Comparison of ENCODE assay signal across 7 mouse cellular contexts in the genomic region with DNA sequence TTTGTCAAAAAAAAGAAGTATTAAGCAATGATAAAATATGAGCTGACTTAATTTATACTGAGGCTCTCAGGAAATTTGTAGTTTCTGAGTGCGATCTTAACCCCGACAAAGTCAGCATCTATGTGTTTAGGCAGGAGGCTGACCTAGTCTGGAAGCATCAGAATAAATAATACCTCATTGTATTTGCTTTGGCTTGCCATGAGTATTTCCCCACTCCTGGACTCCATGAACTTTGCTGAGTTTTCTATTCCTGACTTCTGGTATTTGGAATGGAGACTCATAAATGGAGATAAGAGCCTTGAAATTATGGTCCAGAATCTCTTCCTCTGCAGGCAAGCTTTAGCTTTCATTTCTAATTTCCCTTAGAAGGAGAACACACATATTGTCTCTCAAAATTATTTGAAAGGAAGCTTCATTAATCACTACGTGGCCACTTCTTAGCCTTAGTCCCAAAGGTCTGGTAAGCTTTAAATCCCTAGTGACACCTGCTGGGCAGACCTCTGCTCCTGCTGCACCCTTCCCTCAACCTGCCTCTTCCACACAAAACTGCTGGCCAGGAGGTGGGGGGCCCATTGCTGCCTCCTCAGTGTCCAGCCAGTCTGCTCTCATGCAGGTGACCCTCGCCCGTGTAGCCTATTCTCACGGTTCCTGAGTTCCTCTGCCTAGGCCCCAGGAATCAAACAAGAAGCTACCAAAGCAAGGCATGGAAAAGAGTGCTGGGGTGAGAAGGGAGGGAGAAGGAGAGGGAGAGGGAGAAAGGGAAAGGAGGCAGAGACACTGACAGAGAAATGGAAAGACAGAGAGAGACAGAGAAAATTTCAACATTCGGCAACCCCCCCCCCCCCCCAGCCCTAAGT.
DNase-seq lines count a peak whose midpoint lies in the region; ATAC-seq and TF ChIP-seq lines count a peak whose summit lies in the region.

No protein-coding gene starts in this region.

- H3K36me3 ChIP-seq in ES-Bruce4 (ENCODE audit: control insufficient read depth, insufficient read depth, low read length, poor library complexity, severe bottlenecking): no peaks in the 10 kb centered on the region
- no peaks in the 10 kb centered on the region for H3K36me3 ChIP-seq in hindbrain, embryonic 14.5 days (replicated peaks; ENCODE audit: control insufficient read depth, insufficient read depth)

- in situ Hi-C loops in Patski (cut with MboI; ENCODE audit: low pct_unique_long_range_greater_than_20kb): no loop called here

- CTCF ChIA-PET in Patski (lab: Charles Lee): no interaction called here

- no peak for ATAC-seq in Patski
- ATAC-seq in hindbrain, embryonic 14.5 days (ENCODE audit: low FRiP score): no peak
- ATAC-seq in erythroid progenitor cell, adult 5-6 weeks (replicated peaks; ENCODE audit: low FRiP score, poor library complexity, severe bottlenecking): no peak

- peaks cover 6% of the 10 kb centered on the region for H3K4me1 ChIP-seq in ES-Bruce4 (ENCODE audit: control insufficient read depth, insufficient read depth, low read length)
- H3K4me1 ChIP-seq in hindbrain, embryonic 14.5 days (replicated peaks; ENCODE audit: control insufficient read depth, insufficient read depth, low read length): peaks cover 44% of the 10 kb centered on the region

- H3K27me3 ChIP-seq in ES-Bruce4 (ENCODE audit: control insufficient read depth, insufficient read depth, low read length, poor library complexity, severe bottlenecking) (no peaks in the 10 kb centered on the region), Patski (no peaks in the 10 kb centered on the region)
- H3K27me3 ChIP-seq in hindbrain, embryonic 14.5 days (ENCODE audit: control insufficient read depth, insufficient read depth, low read length): no peaks in the 10 kb centered on the region

- H3K9ac ChIP-seq in ES-Bruce4 (ENCODE audit: low read depth, poor library complexity, severe bottlenecking): no peak overlapping the region
- no peak overlapping the region for H3K9ac ChIP-seq in hindbrain, embryonic 14.5 days

- TF ChIP-seq CTCF in ES-Bruce4 (IDR thresholded peaks at IDR 0.05; ENCODE audit: low read depth, low read length) (peak; percentile 29), Patski (IDR thresholded peaks at IDR 0.05) (peak; percentile 26)

- H3K9me3 ChIP-seq in ES-Bruce4 (replicated peaks; ENCODE audit: control insufficient read depth, insufficient read depth, low read length, poor library complexity, severe bottlenecking): no peaks in the 10 kb centered on the region
- H3K9me3 ChIP-seq in hindbrain, embryonic 14.5 days (ENCODE audit: control insufficient read depth, low read length): no peaks in the 10 kb centered on the region

- no peak overlapping the region for H3K27ac ChIP-seq in ES-Bruce4 (ENCODE audit: insufficient read depth, low read length)
- H3K27ac ChIP-seq in hindbrain, embryonic 14.5 days: peak overlapping the region; percentile 78

- no peak overlapping the region for H3K4me3 ChIP-seq in ES-Bruce4 (ENCODE audit: low read depth, low read length)
- H3K4me3 ChIP-seq in hindbrain, embryonic 14.5 days (replicated peaks; ENCODE audit: low read length): no peak overlapping the region

- DNase-seq in Patski (ENCODE audit: low read depth, low spot score) (no peak), liver (peak; percentile 15)
- DNase-seq in hindbrain, embryonic 14.5 days (ENCODE audit: low spot score): no peak
- DNase-seq in right cerebral cortex, postnatal 14 days: no peak
- DNase-seq in left cerebral cortex, adult 11 months (ENCODE audit: low spot score): no peak

- no peak overlapping the region for H3K4me2 ChIP-seq in hindbrain, embryonic 14.5 days (replicated peaks)

- POLR2A ChIA-PET in Patski (lab: Charles Lee): interaction anchor here (0.6 kb wide), 1 partner anchor 1172 kb away, joined by 4 read pairs; no protein-coding TSS in a partner anchor

- 33% methylated on average over 7 of the region's 7 CpGs for WGBS in hindbrain, embryonic 14.5 days

- TF ChIP-seq EP300 in ES-Bruce4 (IDR thresholded peaks at IDR 0.05; ENCODE audit: insufficient read depth, low read depth, low read length): no peak

- TF ChIP-seq POLR2A in ES-Bruce4 (IDR thresholded peaks at IDR 0.05; ENCODE audit: insufficient read depth, low read length): no peak
